Mouse (Mus musculus) kidney, embryonic 15.5 days (tissue): ENCODE data around the gene Gnaq. TPM values are rescaled to one million over a fixed set of nuclear protein-coding genes. Genes with fewer than 3 reads are reported as not detected.

ENCODE experiments used
- ATAC-seq: fragments of 200-750 bp; cut with Nextera tagmentation; replicated peaks from 2 replicates; pipeline ENCODE4 v1.8.0; 2017; ENCODE audit warnings: moderate TSS enrichment; ENCODE audit not compliant: low FRiP score
- H3K27ac ChIP-seq: fragments of 300-500 bp; sonication (generic); 2 replicates; pipeline ENCODE4 v1.5.1; 2015; ENCODE audit warnings: mild to moderate bottlenecking, inconsistent platforms
- H3K27me3 ChIP-seq: fragments of 300-500 bp; sonication (generic); 2 replicates; pipeline ENCODE4 v1.6.1; 2015; ENCODE audit warnings: inconsistent platforms
- H3K36me3 ChIP-seq: fragments of 300-500 bp; sonication (generic); 2 replicates; pipeline ENCODE4 v1.6.1; 2015; ENCODE audit warnings: inconsistent platforms
- H3K4me1 ChIP-seq: fragments of 300-500 bp; sonication (generic); 2 replicates; pipeline ENCODE4 v1.6.1; 2015; ENCODE audit warnings: inconsistent platforms
- H3K4me2 ChIP-seq: fragments of 300-500 bp; sonication (generic); 2 replicates; pipeline ENCODE4 v1.6.1; 2015; ENCODE audit warnings: moderate library complexity, mild to moderate bottlenecking, inconsistent platforms
- H3K4me3 ChIP-seq: fragments of 300-500 bp; sonication (generic); replicated peaks from 2 replicates; pipeline ENCODE4 v1.5.1; 2015; ENCODE audit warnings: mild to moderate bottlenecking, inconsistent platforms
- H3K9ac ChIP-seq: fragments of 300-500 bp; sonication (generic); 2 replicates; pipeline ENCODE4 v1.6.1; 2015; ENCODE audit warnings: mild to moderate bottlenecking, inconsistent platforms
- H3K9me3 ChIP-seq: fragments of 300-500 bp; sonication (generic); replicated peaks from 2 replicates; pipeline ENCODE4 v1.6.1; 2016; ENCODE audit warnings: inconsistent platforms
- WGBS: fragments of 180-500 bp; shearing (Covaris S2); methylation state at CpG from one replicate; pipeline ENCODE4 v1.1.7; 2015; ENCODE audit warnings: mixed read lengths; 5-methylcytosine and 5-hydroxymethylcytosine counted together
- polyA plus RNA-seq: library from polyadenylated mRNA; unstranded; fragments of >200 nt; fragmentation: Nextera tagmentation; extraction: Ambion mirVana; gene quantifications from 2 replicates; pipeline ENCODE4 v1.2.1, GENCODE M21; 2015

Gene Gnaq
- polyA plus RNA-seq, 1 experiment from 2014 or later = 36.2 TPM

GRCm38 (mm10) chr19:16358905-16359304 is 226.3 kb downstream of the Gnaq start:
- no peak overlapping the region for H3K27ac ChIP-seq
- H3K36me3 ChIP-seq = peaks cover 10% of the 10 kb centered on the region
- 63% methylated on average over 5 of the region's 5 CpGs for WGBS
- ATAC-seq = no peak
- H3K4me1 ChIP-seq = peaks cover 6% of the 10 kb centered on the region; the same call in 1 of the 2 replicates
- H3K4me2 ChIP-seq = no peak overlapping the region
- H3K4me3 ChIP-seq = no peak overlapping the region
- H3K9ac ChIP-seq = no peak overlapping the region
- H3K27me3 ChIP-seq = no peaks in the 10 kb centered on the region
- no peaks in the 10 kb centered on the region for H3K9me3 ChIP-seq

DNA sequence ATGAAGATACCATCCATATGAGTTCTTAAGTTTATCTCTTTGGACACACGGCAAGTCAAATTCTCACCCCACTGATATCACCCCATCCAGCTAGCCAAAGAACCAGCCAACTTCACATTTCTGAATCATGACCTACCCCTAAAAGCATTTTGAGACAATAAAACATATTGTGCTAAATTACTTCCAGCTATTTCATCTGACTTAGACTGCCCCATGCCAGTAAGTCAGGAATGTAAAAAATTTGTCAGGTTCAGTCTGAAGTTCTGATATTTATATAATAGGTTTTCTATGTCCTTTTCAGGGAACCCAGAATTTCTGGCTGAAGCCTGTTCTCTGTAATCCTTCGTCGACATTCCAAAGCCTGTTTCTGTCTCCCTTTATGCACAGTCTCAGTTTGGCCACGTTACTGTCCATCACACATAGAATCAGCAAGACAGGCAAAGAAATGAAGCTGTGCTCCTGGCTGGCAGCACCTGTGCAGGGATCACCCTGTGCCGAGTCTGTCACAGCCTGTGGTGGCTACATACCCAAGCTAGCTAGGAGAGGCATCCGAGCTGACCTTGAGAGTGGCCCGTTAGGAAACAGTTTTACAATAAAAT is 233.9 kb downstream of the Gnaq start:
- no peak overlapping the region for H3K9ac ChIP-seq
- ATAC-seq = no peak
- H3K27me3 ChIP-seq = no peaks in the 10 kb centered on the region
- H3K9me3 ChIP-seq = no peaks in the 10 kb centered on the region
- peaks cover 5% of the 10 kb centered on the region; the same call in 1 of the 2 replicates for H3K4me1 ChIP-seq
- H3K4me2 ChIP-seq = no peak overlapping the region
- no peak overlapping the region for H3K27ac ChIP-seq
- H3K4me3 ChIP-seq = no peak overlapping the region
- H3K36me3 ChIP-seq = peaks cover 8% of the 10 kb centered on the region
- WGBS = 78% methylated on average over 7 of the region's 7 CpGs

DNA sequence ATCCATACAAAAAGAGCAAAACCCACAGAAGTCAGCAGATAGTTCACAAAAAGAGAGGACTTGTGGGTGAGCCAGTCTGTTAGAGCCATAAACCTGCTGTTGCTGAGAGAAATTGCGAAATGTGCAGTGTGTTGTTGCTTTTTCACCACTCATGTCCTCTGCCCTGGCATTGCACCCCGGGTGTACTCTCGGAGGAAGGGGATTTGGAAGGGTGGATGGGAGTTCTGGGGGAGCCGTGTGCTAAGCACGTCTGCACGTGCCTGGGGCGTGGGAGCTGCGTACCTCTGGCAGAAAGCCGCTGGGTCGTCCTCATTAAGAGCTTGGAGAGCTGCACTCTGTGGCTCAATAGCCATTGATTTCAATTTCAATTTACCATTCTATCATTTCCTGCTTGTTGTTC is 234.6 kb downstream of the Gnaq start:
- WGBS = 78% methylated on average over 10 of the region's 10 CpGs
- Histone ChIP-seq H3K4me1 (peaks cover 8% of the 10 kb centered on the region), H3K9ac (no peak overlapping the region), H3K36me3 (0 out of 2 replicates have a peak, but pooled peaks cover 3% of the 10 kb centered on the region), H3K27me3 (no peaks in the 10 kb centered on the region), H3K9me3 (no peaks in the 10 kb centered on the region), H3K4me3 (no peak overlapping the region), H3K4me2 (no peak overlapping the region), H3K27ac (no peak overlapping the region)
- no peak for ATAC-seq

GRCm38 (mm10) chr19:16371680-16372079 is 239.0 kb downstream of the Gnaq start:
- 78% methylated on average over 2 of the region's 2 CpGs for WGBS
- no peaks in the 10 kb centered on the region for H3K9me3 ChIP-seq
- no peaks in the 10 kb centered on the region for H3K36me3 ChIP-seq
- no peaks in the 10 kb centered on the region for H3K27me3 ChIP-seq
- ATAC-seq = no peak
- H3K4me3 ChIP-seq = no peak overlapping the region
- H3K4me1 ChIP-seq = peaks cover 33% of the 10 kb centered on the region
- no peak overlapping the region for H3K27ac ChIP-seq
- no peak overlapping the region for H3K9ac ChIP-seq
- H3K4me2 ChIP-seq = no peak overlapping the region

GRCm38 (mm10) chr19:16372752-16373486 is 240.3 kb downstream of the Gnaq start:
- no peak overlapping the region for H3K9ac ChIP-seq
- ATAC-seq = peak; percentile 66; the same call in 1 of the 2 replicates
- H3K36me3 ChIP-seq = peaks cover under 1% of the 10 kb centered on the region; the same call in 1 of the 2 replicates
- 55% methylated on average over 9 of the region's 9 CpGs for WGBS
- H3K4me2 ChIP-seq = no peak overlapping the region
- no peak overlapping the region for H3K4me3 ChIP-seq
- H3K27ac ChIP-seq = peak overlapping the region; percentile 1; the same call in 1 of the 2 replicates
- H3K27me3 ChIP-seq = no peaks in the 10 kb centered on the region
- H3K4me1 ChIP-seq = peaks cover 33% of the 10 kb centered on the region
- H3K9me3 ChIP-seq = no peaks in the 10 kb centered on the region

DNA sequence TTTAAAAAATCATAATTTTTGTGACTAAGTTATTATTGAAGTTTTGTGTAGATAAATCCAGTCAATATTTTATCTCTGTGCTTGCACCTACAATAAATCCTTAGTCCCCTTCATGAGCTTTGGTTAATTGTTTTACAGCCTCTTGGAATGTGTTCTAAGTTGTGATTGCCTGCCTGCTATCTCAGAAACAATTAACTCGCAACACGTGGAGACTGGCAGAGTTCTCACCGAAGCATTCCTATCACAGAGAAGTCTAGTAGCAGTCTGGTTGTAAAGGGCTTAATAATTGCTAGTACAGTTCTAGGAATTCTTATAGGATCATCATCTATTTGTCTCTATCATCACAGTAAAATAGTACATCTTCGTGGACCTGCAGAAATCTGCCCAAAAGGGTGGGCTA is 243.2 kb downstream of the Gnaq start:
- no peak overlapping the region for H3K4me2 ChIP-seq
- no peak overlapping the region for H3K27ac ChIP-seq
- 38% methylated on average over 4 of the region's 4 CpGs for WGBS
- no peak for ATAC-seq
- H3K9me3 ChIP-seq = no peaks in the 10 kb centered on the region
- no peak overlapping the region for H3K9ac ChIP-seq
- peaks cover 32% of the 10 kb centered on the region for H3K4me1 ChIP-seq
- no peaks in the 10 kb centered on the region for H3K27me3 ChIP-seq
- H3K4me3 ChIP-seq = no peak overlapping the region
- H3K36me3 ChIP-seq = peaks cover 21% of the 10 kb centered on the region

- H3K4me3 ChIP-seq = no peak overlapping the region
- H3K27ac ChIP-seq = no peak overlapping the region
- H3K36me3 ChIP-seq = peaks cover 28% of the 10 kb centered on the region
- 77% methylated on average over 7 of the region's 7 CpGs for WGBS
- no peak overlapping the region for H3K4me2 ChIP-seq
- no peaks in the 10 kb centered on the region for H3K9me3 ChIP-seq
- H3K4me1 ChIP-seq = peaks cover 22% of the 10 kb centered on the region
- no peaks in the 10 kb centered on the region for H3K27me3 ChIP-seq
- no peak overlapping the region for H3K9ac ChIP-seq
- no peak for ATAC-seq
These were observed 245.9 kb downstream of the Gnaq start for GRCm38 (mm10) chr19:16378565-16378964.

DNA sequence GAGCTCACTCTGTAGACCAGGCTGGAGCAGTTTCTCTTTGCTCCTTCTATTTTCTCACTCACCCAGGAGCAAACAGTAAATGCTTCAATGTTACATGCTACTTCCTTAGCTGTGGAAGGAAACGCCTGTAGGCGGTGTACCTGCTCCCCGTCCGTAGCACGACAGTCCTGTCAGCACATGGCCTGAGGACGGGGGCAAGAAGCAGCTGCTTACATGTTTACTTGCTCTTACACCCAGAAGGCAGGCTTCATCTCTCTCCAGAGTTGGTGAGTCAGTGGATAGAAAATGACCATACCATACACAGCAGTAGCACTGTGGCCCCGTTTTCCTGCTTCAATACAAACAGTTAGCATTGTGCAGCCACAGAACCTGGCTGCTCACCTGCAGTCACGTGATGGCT is 247.1 kb downstream of the Gnaq start:
- peaks cover 39% of the 10 kb centered on the region for H3K36me3 ChIP-seq
- H3K9me3 ChIP-seq = no peaks in the 10 kb centered on the region
- H3K4me1 ChIP-seq = peaks cover 16% of the 10 kb centered on the region; the same call in 1 of the 2 replicates
- H3K27me3 ChIP-seq = no peaks in the 10 kb centered on the region
- 80% methylated on average over 8 of the region's 8 CpGs for WGBS
- H3K27ac ChIP-seq = peak overlapping the region; percentile 13; the same call in 1 of the 2 replicates
- no peak for ATAC-seq
- no peak overlapping the region for H3K9ac ChIP-seq
- H3K4me2 ChIP-seq = no peak overlapping the region
- H3K4me3 ChIP-seq = no peak overlapping the region

GRCm38 (mm10) chr19:16382392-16382791 is 249.8 kb downstream of the Gnaq start:
- Histone ChIP-seq H3K27me3 (no peaks in the 10 kb centered on the region), H3K9ac (no peak overlapping the region), H3K27ac (no peak overlapping the region), H3K36me3 (peaks cover 50% of the 10 kb centered on the region), H3K4me2 (no peak overlapping the region), H3K4me3 (no peak overlapping the region), H3K4me1 (peaks cover 17% of the 10 kb centered on the region; the same call in 1 of the 2 replicates), H3K9me3 (no peaks in the 10 kb centered on the region)
- ATAC-seq = no peak
- 71% methylated on average over 2 of the region's 2 CpGs for WGBS

DNA sequence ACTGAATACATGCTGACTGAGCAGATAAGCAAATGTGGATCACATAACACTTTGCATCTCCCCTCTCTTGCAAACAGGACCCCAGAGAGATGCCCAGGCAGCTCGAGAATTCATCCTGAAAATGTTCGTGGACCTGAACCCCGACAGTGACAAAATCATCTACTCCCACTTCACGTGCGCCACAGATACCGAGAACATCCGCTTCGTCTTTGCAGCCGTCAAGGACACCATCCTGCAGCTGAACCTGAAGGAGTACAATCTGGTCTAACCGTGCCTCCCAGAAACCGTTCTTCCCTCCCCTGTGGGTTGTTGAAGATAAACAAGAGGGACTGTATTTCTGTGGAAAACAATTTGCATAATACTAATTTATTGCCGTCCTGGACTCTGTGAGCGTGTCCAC is 250.5 kb downstream of the Gnaq start:
- WGBS = 67% methylated on average over 13 of the region's 13 CpGs
- Histone ChIP-seq H3K4me2 (no peak overlapping the region), H3K27me3 (no peaks in the 10 kb centered on the region), H3K27ac (no peak overlapping the region), H3K36me3 (peaks cover 52% of the 10 kb centered on the region), H3K9ac (no peak overlapping the region), H3K9me3 (no peaks in the 10 kb centered on the region), H3K4me1 (peaks cover 17% of the 10 kb centered on the region; the same call in 1 of the 2 replicates), H3K4me3 (no peak overlapping the region)
- no peak for ATAC-seq

GRCm38 (mm10) chr19:16384094-16384493 is 251.5 kb downstream of the Gnaq start:
- no peak for ATAC-seq
- Histone ChIP-seq H3K27me3 (no peaks in the 10 kb centered on the region), H3K4me1 (peaks cover 17% of the 10 kb centered on the region; the same call in 1 of the 2 replicates), H3K27ac (no peak overlapping the region), H3K4me2 (no peak overlapping the region), H3K9me3 (no peaks in the 10 kb centered on the region), H3K4me3 (no peak overlapping the region), H3K9ac (no peak overlapping the region), H3K36me3 (peaks cover 42% of the 10 kb centered on the region)
- WGBS = 88% methylated on average over 6 of the region's 6 CpGs

- Histone ChIP-seq H3K27ac (no peak overlapping the region), H3K4me3 (no peak overlapping the region), H3K4me1 (peaks cover 17% of the 10 kb centered on the region; the same call in 1 of the 2 replicates), H3K36me3 (peaks cover 35% of the 10 kb centered on the region), H3K27me3 (no peaks in the 10 kb centered on the region), H3K4me2 (no peak overlapping the region), H3K9ac (no peak overlapping the region), H3K9me3 (no peaks in the 10 kb centered on the region)
- no peak for ATAC-seq
- WGBS = 70% methylated on average over 11 of the region's 11 CpGs
These were observed 252.3 kb downstream of the Gnaq start for GRCm38 (mm10) chr19:16384957-16385356.
